Mouse (Mus musculus) C2C12 (cell line): Measurements from ENCODE around the gene Serinc1. TPM values are rescaled to one million over a fixed set of nuclear protein-coding genes. Genes with fewer than 3 reads are reported as not detected.

Source experiments
- H3K27me3 ChIP-seq: one replicate; pipeline ENCODE4 v1.6.1; 2011; ENCODE audit not compliant: control insufficient read depth, insufficient read depth, insufficient read length
- H3K36me3 ChIP-seq: one replicate; pipeline ENCODE4 v1.6.1; 2011; ENCODE audit not compliant: control insufficient read depth, insufficient read depth
- H3K4me3 ChIP-seq: one replicate; pipeline ENCODE4 v1.5.1; 2011; ENCODE audit warnings: mild to moderate bottlenecking, control low read depth; ENCODE audit not compliant: poor library complexity, insufficient read depth, severe bottlenecking
- H3K79me2 ChIP-seq: one replicate; pipeline ENCODE4 v1.6.1; 2011; ENCODE audit not compliant: control insufficient read depth, insufficient read depth
- H3K79me3 ChIP-seq: one replicate; pipeline ENCODE4 v1.6.1; 2011; ENCODE audit warnings: low read depth, control low read depth
- H3ac ChIP-seq: one replicate; pipeline ENCODE3; 2011; ENCODE audit warnings: low read depth; ENCODE audit not compliant: control insufficient read depth, insufficient read length
- CEBPB ChIP-seq: IDR thresholded peaks from one replicate; pipeline ENCODE4 v1.6.1; 2011; ENCODE audit warnings: low read depth, mild to moderate bottlenecking, control low read depth, moderate library complexity
- CTCF ChIP-seq: IDR thresholded peaks from one replicate; pipeline ENCODE4 v1.5.1; 2011; ENCODE audit not compliant: control insufficient read depth, insufficient read depth, insufficient read length
- FOSL1 ChIP-seq: IDR thresholded peaks from one replicate; pipeline ENCODE4 v1.8.0; 2011; ENCODE audit warnings: mild to moderate bottlenecking, low read length; ENCODE audit not compliant: poor library complexity, insufficient read depth, severe bottlenecking
- MAX ChIP-seq: IDR thresholded peaks from one replicate; pipeline ENCODE4 v1.6.1; 2011; ENCODE audit warnings: mild to moderate bottlenecking, control low read depth
- MYOD1 ChIP-seq: IDR thresholded peaks from one replicate; pipeline ENCODE4 v1.6.1; 2011; ENCODE audit warnings: low read depth; ENCODE audit not compliant: control insufficient read depth, insufficient read length
- MYOG ChIP-seq: IDR thresholded peaks from one replicate; pipeline ENCODE4 v1.6.1; 2011; ENCODE audit not compliant: control insufficient read depth, insufficient read length; ENCODE audit errors: extremely low read depth
- USF1 ChIP-seq: IDR thresholded peaks from one replicate; pipeline ENCODE4 v1.6.1; 2011; ENCODE audit warnings: low read depth, mild to moderate bottlenecking, control low read depth, moderate library complexity
- polyA plus RNA-seq: library from polyadenylated mRNA; unstranded; fragments of >200 nt; fragmentation: generic; extraction: Trizol; gene quantifications from one replicate; pipeline ENCODE4 v1.2.1, GENCODE M21; 2012; ENCODE audit warnings: missing spikeins

The Serinc1 gene
- polyA plus RNA-seq, 1 experiment = 46.7 TPM

GRCm38 (mm10) chr10:57531076-57531475 lies 1.3 kb downstream of the Serinc1 start:
- Histone ChIP-seq H3K79me2 (peaks cover 62% of the 10 kb centered on the region), H3ac (peak overlapping the region; percentile 14), H3K36me3 (peaks cover 14% of the 10 kb centered on the region), H3K4me3 (peak overlapping the region; percentile 88), H3K79me3 (peaks cover 59% of the 10 kb centered on the region), H3K27me3 (no peaks in the 10 kb centered on the region)
- TF ChIP-seq USF1 (no peak), MAX (no peak), CEBPB (no peak), FOSL1 (no peak), MYOG (no peak), MYOD1 (no peak), CTCF (no peak)

DNA sequence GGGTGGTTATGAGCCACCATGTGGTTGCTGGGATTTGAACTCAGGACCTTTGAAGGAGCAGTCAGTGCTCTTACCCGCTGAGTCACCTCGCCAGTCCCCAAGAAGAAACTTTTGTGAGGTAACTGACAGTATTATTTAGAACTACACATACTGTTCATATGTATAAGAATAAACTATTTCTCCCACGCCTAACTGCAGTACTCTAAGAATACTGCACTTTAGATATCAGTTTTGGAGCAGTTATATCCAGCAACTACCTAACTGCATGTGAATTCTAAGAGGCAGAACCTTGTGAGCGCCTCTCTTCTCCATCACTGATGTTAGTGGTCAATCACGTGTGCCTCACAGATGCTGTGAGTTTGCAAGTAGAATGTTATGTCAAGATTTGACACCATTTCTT lies 5.9 kb downstream of the Serinc1 start:
- Histone ChIP-seq H3K36me3 (peaks cover 57% of the 10 kb centered on the region), H3K79me3 (peaks cover 59% of the 10 kb centered on the region), H3K79me2 (peaks cover 75% of the 10 kb centered on the region), H3K27me3 (no peaks in the 10 kb centered on the region), H3ac (no peak overlapping the region), H3K4me3 (no peak overlapping the region)
- TF ChIP-seq FOSL1 (no peak), MYOD1 (no peak), USF1 (no peak), MYOG (no peak), CTCF (no peak)

- H3K4me3 ChIP-seq = no peak overlapping the region
- TF ChIP-seq MYOG (no peak), FOSL1 (no peak), USF1 (no peak), MAX (no peak), CTCF (no peak), MYOD1 (no peak), CEBPB (no peak)
- peaks cover 95% of the 10 kb centered on the region for H3K36me3 ChIP-seq
- peaks cover 5% of the 10 kb centered on the region for H3K79me3 ChIP-seq
- no peaks in the 10 kb centered on the region for H3K27me3 ChIP-seq
- no peak overlapping the region for H3ac ChIP-seq
- H3K79me2 ChIP-seq = peaks cover 20% of the 10 kb centered on the region
These were observed 17.1 kb downstream of the Serinc1 start for GRCm38 (mm10) chr10:57515278-57515677.

DNA sequence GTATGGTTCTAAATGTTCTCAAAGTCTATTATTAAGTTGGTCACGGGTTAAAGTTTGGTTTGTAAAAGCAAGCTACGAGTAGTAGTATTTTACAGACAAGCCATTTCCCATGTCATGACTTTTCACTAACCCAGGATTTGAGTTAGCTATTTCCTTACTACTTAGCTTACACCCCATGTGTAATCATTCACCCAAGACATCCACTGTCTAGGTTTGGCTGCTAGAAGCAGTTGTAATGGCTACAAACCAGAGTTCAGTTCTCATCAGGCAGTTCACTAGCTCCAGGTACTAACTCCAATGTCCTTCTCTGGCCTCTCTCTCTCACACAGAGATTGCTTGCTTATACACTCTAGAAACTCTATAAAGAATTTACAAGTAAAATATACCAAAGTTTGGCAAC lies 17.7 kb downstream of the Serinc1 start:
- no peak overlapping the region for H3ac ChIP-seq
- H3K4me3 ChIP-seq = no peak overlapping the region
- peaks cover 5% of the 10 kb centered on the region for H3K79me3 ChIP-seq
- TF ChIP-seq CTCF = no peak
- no peak for TF ChIP-seq CEBPB
- TF ChIP-seq MYOD1 = no peak
- TF ChIP-seq FOSL1 = no peak
- TF ChIP-seq MYOG = no peak
- TF ChIP-seq USF1 = no peak
- TF ChIP-seq MAX = no peak
- no peaks in the 10 kb centered on the region for H3K27me3 ChIP-seq
- H3K79me2 ChIP-seq = peaks cover 13% of the 10 kb centered on the region
- H3K36me3 ChIP-seq = peaks cover 95% of the 10 kb centered on the region

- peaks cover 28% of the 10 kb centered on the region for H3K36me3 ChIP-seq
These were observed 32.7 kb downstream of the Serinc1 start for GRCm38 (mm10) chr10:57499414-57500156.

More at GRCm38 (mm10) chr10:57499414-57500156, 32.7 kb downstream of the Serinc1 start:
- TF ChIP-seq USF1 = no peak
- TF ChIP-seq MYOD1 = no peak
- TF ChIP-seq MAX = no peak
- no peak for TF ChIP-seq CTCF
- no peak for TF ChIP-seq MYOG
- no peak for TF ChIP-seq FOSL1
- TF ChIP-seq CEBPB = no peak
- Histone ChIP-seq H3K4me3 (no peak overlapping the region), H3ac (no peak overlapping the region), H3K79me3 (peaks cover 15% of the 10 kb centered on the region), H3K27me3 (no peaks in the 10 kb centered on the region), H3K79me2 (peaks cover 26% of the 10 kb centered on the region)
